Mouse (Mus musculus) adrenal gland, adult 8-10 months (tissue): ENCODE data around the gene Lgr6. TPM values are rescaled to one million over a fixed set of nuclear protein-coding genes. Genes with fewer than 3 reads are reported as not detected.

Experiments
- DNase-seq: peaks from one replicate; pipeline ENCODE4 v3.0.0; 2022
- total RNA-seq, 4 experiments: library from RNA; stranded (reverse); gene quantifications; 2 replicates each; pipeline ENCODE4 v1.2.4; 2022

The Lgr6 gene
- total RNA-seq, 4 experiments from 2014 or later, result 0.40 to 2.2 (median 1.1) TPM

DNA sequence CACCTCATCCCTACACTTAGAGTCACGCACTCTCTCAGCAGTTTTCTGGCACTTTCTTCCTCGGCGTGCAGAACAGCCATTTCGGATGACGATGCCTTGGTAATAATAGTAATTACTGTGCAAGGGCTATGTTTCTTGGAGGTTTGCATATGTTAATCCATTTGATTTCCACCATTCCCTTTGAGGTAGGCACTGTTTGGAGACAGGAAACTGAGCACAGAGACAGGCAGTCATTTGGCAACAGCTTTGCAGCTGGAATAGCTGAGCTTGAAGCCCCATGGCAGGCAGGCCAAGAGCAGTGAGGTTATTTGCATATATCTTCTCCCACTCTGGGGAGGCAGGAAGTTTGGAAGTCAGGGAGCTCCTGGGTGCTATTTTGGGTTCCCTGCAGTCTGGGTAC is 93.2 kb downstream of the Lgr6 start:
- DNase-seq, result no peak

- DNase-seq, result no peak
Observed at GRCm38 (mm10) chr1:135009833-135010232, 95.2 kb downstream of the Lgr6 start.

DNA sequence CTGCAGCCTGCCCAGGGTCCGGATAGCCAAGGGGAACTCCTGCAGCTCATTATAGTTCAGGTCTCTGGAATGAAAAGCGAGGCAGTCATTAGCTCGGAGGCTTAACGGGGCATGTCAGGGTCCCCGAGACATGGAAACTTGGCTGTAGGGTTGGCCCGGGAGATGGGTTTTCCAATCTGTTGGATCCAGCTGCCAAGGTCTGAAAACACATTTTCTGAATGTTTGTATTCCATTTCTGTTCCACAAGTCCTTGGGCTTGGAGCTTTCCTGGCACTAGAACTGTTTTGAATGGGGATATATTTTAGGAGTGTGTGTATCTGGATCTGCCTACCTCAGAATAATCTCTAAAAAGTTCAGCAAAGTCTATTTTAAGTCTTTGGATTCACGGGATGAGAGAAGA is 99.4 kb downstream of the Lgr6 start:
- no peak for DNase-seq

GRCm38 (mm10) chr1:135003346-135003745 is 101.7 kb downstream of the Lgr6 start:
- no peak for DNase-seq

DNA sequence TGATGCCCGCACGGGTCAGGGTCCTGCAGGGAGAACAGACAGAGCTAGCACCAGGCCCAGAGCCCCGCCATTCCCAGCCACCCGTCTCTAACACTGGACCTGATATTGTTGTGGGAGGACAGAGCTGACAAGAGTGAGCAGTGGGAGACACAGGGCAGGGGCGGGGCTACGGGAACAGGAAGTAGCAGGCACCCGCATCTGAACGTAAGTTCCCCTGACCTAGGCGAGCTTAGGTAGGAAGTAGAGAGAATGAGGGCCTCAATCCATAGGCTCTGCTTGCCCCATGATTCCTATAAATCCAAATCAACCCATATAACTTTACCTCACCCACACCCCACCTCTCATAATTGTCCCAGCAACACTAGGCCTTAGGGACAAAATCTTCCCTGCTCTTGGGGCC is 104.5 kb downstream of the Lgr6 start:
- no peak for DNase-seq

DNA sequence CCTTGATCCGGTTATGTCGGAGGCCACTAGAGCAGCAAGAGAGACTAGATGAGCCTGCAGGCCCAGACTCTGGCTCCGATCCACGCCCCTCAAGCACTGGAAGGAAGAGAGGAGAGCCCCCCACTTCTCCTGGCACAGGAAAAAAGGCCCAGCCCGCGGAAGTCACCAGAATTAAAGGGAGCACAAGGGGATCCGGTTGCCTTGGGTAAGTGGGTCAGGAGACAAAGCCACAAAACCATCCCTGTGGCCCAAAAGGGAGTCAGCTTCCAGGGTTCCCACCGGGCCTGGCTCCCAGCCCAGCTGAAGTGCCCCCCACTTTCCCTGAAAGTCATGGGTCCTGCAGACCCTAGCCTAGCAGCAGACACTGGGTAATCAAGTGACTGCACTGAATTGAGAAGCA is 106.8 kb downstream of the Lgr6 start:
- no peak for DNase-seq

DNA sequence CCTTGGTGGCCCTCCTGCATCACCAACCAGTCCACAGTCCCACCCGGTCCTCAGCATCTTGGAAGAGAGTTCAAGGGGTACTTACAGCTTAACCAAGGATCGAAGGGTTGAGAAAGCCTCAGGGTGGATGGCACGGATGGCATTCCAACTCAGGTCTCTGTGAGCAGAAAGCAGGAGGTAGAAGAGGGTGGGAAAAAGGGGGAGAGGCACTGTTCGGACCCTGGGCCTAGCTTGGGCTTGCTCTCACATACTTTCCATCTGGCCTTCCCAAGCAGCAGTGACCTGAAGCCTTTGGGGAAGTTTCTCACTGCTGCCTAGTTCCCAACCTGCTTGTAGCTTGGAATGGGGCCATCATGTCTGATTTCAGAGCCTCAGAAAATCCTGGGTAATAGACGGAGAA is 107.5 kb downstream of the Lgr6 start:
- DNase-seq, result no peak

DNA sequence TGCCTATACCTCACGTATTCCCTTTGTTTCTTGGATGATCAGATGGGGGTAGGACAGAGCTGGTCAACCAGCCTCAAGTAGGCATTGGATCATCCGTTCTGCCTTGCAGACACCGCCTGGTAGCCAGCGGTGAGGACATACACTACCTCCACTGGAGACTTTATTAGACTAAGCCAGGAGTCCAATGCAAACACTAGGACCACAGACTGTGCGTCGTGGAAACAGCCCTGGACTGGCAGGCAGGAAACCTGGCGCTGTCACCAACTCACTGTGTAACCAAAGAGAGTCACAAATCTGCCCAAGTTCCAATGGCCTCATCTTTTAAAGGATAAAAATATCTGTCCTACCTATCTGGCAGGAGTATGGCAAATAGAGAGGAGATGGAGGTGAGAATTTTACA is 108.6 kb downstream of the Lgr6 start:
- no peak for DNase-seq

- no peak for DNase-seq
Observed at GRCm38 (mm10) chr1:134995954-134996353, 109.1 kb downstream of the Lgr6 start.

GRCm38 (mm10) chr1:134995437-134995836 is 109.6 kb downstream of the Lgr6 start:
- no peak for DNase-seq

GRCm38 (mm10) chr1:134994739-134995138 is 110.3 kb downstream of the Lgr6 start:
- no peak for DNase-seq

- DNase-seq, result no peak
Observed at GRCm38 (mm10) chr1:134992046-134992645, 112.9 kb downstream of the Lgr6 start.

DNA sequence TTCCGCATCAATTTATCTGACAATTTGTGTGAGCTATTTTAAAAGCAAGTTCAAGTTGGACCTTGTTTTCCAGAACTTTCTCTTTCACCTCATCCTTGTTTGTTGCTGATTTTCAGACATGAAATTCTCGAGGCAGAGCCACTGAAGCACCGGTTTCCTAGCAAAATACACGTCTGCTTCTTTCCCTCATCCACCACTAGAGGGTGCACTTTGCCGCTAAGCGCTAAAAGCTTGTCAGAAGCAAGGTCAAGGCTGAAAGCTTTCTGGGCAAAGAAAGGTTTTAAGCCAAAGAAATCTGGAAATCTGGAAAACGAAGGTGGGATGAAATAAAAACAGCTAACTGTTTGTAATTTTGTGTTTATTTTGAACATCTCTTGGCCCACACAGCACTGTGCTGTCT is 115.7 kb downstream of the Lgr6 start:
- peak; percentile 57 for DNase-seq

- no peak for DNase-seq
Observed at GRCm38 (mm10) chr1:134987962-134988341, 117.1 kb downstream of the Lgr6 start.

DNA sequence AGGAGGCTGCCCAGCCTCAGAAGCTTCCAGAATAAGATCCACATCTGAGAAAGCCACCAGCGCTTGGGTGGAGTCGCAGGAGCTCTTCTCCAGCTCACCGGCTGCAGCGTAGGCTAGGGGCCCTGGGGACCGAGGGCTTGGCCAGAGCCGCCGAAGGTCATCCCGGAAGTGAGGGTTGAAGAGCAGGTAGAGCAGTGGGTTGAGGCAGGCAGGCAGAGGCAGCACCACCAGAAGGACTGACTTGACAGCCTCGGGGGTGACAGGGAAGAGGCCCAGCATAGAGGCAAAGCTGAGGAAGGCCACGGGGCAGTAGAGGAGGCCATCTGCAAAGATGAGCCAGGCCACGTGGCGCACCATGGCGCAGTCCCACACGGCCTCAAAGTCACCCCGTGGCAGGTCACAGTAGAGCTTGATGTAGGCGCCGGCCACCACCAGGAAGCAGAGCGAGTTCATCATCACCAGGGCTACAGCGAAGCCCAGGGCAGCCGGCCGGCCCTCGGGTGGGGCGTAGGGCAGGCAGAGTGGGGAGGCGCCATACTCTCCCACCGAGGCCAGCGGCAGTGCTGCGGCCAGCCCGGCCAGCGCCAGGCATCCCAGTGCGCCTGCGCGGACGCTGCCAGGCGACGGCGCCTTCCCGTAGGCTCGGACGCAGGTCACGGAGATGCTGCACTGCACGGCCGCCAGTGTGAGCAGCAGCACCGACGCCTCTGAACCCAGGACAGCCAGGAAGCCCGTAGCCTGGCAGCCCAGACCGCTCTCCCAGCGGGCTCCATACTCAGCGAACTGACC is 117.7 kb downstream of the Lgr6 start:
- DNase-seq, result peak; percentile 45

GRCm38 (mm10) chr1:134972920-134973319 is 132.2 kb downstream of the Lgr6 start:
- DNase-seq, result no peak

- no peak for DNase-seq
Observed at GRCm38 (mm10) chr1:134965430-134965829, 139.6 kb downstream of the Lgr6 start.

DNA sequence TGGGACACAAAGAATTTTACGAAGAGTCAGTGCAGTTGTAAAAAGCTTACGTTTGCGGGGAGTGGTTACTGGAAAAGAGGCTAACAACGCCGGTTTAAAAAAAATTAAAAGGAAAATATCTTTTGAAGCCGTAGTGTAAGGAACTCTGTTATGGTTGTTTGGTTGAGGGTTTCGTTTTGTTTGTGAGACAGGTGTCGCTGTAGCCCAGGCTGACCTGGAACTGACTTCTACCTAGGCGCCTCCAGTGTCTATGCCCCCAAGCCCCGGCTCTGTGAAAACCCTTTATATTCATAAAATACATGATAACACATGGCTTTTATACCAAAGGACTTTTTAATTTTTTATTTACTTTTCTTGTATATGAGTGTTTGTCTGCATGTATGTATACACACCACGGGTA is 142.3 kb downstream of the Lgr6 start:
- no peak for DNase-seq

DNA sequence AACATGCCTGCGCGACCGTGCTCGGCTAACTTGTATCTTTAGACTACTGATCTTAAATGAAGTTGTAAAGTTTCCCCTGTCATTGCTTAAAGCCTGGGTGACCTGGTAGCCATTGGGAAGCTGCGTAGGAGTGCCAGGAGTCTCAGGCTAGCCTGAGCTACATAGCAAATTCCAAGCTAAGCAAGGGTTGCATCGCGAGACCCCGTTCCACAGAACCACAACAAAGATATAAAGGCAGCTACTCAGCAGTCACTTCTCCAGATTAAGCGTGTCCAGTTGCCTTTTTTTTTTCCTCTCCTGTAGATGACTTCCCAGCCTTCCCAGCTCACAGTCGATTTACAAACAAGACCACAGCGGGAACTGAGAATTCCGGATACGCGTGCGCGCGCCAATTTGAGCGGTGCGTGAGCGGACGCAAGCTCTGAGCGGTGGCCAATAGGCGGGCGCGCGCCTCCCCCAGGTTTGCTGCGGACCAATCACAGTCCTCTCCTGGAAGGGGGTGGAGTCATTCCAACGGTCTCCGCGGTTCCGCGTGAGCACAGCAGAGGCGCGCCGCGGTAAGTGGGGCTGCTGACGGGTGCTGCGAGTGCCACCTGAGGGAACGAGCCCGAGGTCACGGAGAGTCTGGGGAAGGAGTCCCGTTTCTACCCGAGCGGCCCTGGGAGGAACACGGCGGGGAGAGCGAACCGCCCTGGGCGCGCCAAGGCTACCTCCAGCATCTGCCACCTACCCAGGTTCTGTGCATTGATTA is 142.8 kb downstream of the Lgr6 start, which contains the start of gene Ube2t:
Gene Ube2t, plus strand, starts transcription at position 513 of the 751 bp plus-strand sequence.
- DNase-seq, result peak; percentile 91

DNA sequence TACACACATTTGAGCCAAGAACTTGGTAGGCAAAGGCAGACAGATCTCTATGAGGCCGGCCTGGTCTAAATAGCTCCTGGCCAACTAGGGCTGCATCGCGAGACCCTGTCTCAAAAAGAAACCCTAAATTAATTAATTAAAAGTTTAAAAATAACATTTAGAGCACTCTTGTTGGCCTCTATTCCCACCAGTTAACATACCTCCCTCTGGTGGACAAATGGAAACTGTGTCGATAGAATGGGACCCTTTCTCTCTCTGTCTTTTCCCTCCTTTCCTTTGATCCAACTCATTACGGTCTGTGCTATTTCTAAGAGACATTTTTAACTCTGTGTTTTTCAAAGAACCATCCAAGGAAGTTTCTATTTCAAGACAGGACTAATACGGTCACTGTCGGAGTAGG is 144.4 kb downstream of the Lgr6 start:
- DNase-seq, result no peak

DNA sequence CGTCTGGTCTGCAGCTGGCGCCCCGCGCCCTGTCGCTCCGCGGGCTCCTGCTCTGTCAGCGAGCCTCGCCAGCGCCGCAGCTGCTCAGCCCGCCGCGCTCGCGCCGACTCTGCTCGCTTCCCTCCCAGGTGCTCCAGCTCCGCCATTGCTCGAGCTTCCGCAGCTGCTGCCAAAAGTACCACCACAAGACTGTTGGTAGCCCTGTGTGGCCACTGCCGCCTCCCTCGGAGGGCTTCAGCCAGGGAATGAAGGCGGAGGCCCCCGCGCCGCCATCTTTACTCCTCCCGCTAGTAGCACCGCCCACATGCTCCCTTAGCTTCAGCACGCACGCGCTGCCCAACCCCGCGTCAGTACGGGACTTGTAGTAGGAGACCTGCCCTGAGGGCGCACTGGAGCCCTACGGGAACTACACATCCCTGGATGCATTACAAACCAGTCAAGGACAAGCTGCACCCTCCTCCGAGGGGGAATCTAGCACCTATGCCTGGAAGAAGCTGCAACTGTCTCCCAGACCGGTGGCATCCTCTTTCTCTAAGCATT is 149.4 kb downstream of the Lgr6 start, which contains the start of gene Ppp1r12b:
Gene Ppp1r12b, minus strand, starts transcription at position 306 of the 540 bp plus-strand sequence.
- peak; percentile 98 for DNase-seq

DNA sequence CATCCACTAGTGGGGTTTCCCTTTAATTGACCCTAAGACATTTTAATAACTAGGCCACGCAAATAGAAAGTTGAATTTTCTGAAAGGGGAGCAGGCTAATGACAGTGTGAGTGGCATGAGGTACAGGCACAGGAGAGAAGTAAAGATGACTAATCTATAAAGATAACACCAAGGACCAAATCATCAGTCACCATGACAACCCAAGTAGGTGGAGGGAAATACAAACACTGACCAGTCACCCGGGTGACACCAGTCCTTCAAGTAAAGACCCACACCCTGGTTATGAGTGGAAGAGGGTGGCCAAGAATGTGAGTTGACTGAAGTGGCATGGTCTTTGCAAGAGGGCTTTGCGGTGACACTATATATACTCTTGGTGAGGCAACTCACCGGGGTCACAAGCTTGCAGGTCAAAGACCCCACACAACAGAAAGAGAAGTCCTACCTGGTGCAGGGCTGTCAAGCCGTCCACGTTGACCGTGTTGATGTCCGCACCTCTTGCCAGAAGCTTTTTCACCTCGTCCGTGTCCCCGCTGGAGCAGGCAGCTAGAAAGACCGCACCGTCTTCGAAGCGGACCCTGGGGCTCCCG is 149.9 kb downstream of the Lgr6 start:
- peak; percentile 42 for DNase-seq

- DNase-seq, result no peak
Observed at GRCm38 (mm10) chr1:134949946-134950345, 155.1 kb downstream of the Lgr6 start.
